Comparison of ENCODE assay signal across 16 mouse cellular contexts in genomic region chr15:77003173-77003867, GRCm38 (mm10). TPM values are rescaled to one million over a fixed set of nuclear protein-coding genes. Genes with fewer than 3 reads are reported as not detected.
DNase-seq lines count a peak whose midpoint lies in the region; ATAC-seq and TF ChIP-seq lines count a peak whose summit lies in the region.
"Had no signal": no experiment of that assay in that cellular context is flagged by ENCODE, and none has a peak within 500 bp of the region (broad histone marks: within the 10 kb centered on the region; RNA-seq: fewer than 3 reads in every experiment).

No protein-coding gene starts in this region.

- H3K4me1 ChIP-seq in heart, embryonic 10.5 days, result peaks cover 23% of the 10 kb centered on the region
- no peaks in the 10 kb centered on the region for H3K4me1 ChIP-seq in lung, postnatal 0 days (ENCODE audit: insufficient read depth, low read depth, low read length)
- peaks cover 21% of the 10 kb centered on the region for H3K4me1 ChIP-seq in forebrain, embryonic 10.5 days
- H3K4me1 ChIP-seq: liver, embryonic 12.5 days; lung, embryonic 15.5 days had no signal

- no peak overlapping the region for H3K4me2 ChIP-seq in lung, postnatal 0 days (replicated peaks; ENCODE audit: low read depth, low read length)
- H3K4me2 ChIP-seq: forebrain, embryonic 13.5 days; liver, embryonic 12.5 days; lung, embryonic 15.5 days had no signal

- H3K9ac ChIP-seq in lung, postnatal 0 days (replicated peaks; ENCODE audit: low read depth), result no peak overlapping the region
- H3K9ac ChIP-seq: forebrain, embryonic 13.5 days; liver, embryonic 12.5 days; lung, embryonic 15.5 days had no signal

- DNase-seq in heart, embryonic 10.5 days (ENCODE audit: low spot score), result no peak
- no peak for DNase-seq in heart, adult 8-10 months (ENCODE audit: low spot score)
- no peak for DNase-seq in lung, postnatal 0 days (ENCODE audit: low spot score)
- no peak for DNase-seq in lung, postnatal 25 days (ENCODE audit: low spot score)
- DNase-seq in gastrocnemius, postnatal 10 days, result peak; percentile 55
- peak; percentile 54 for DNase-seq in testis, postnatal 10 days (ENCODE audit: low spot score)
- DNase-seq in forebrain, embryonic 10.5 days (ENCODE audit: extremely low spot score, low spot score), result no peak

- no peak for TF ChIP-seq EP300 in lung, postnatal 0 days (IDR thresholded peaks at IDR 0.05)

- H3K27me3 ChIP-seq in heart, embryonic 10.5 days (ENCODE audit: insufficient read depth, poor library complexity, severe bottlenecking), result peaks cover 19% of the 10 kb centered on the region; the same call in 1 of the 2 replicates
- no peaks in the 10 kb centered on the region for H3K27me3 ChIP-seq in lung, postnatal 0 days (replicated peaks; ENCODE audit: insufficient read depth, low read length)
- peaks cover 18% of the 10 kb centered on the region for H3K27me3 ChIP-seq in forebrain, embryonic 10.5 days (ENCODE audit: poor library complexity, severe bottlenecking)

- ATAC-seq in lung, postnatal 0 days, result peak; percentile 6; the same call in 1 of the 2 replicates
- ATAC-seq: liver, embryonic 12.5 days; midbrain, embryonic 16.5 days had no signal

- no peak for TF ChIP-seq CTCF in lung, postnatal 0 days (IDR thresholded peaks at IDR 0.05)

- no peaks in the 10 kb centered on the region for H3K36me3 ChIP-seq in heart, embryonic 10.5 days
- H3K36me3 ChIP-seq in lung, postnatal 0 days (ENCODE audit: insufficient read depth, low read length), result no peaks in the 10 kb centered on the region
- H3K36me3 ChIP-seq in forebrain, embryonic 10.5 days (replicated peaks), result no peaks in the 10 kb centered on the region
- H3K36me3 ChIP-seq: limb, embryonic 10.5 days; liver, embryonic 12.5 days; lung, embryonic 15.5 days had no signal

- WGBS in heart, embryonic 10.5 days, result 86% methylated on average over 3 of the region's 3 CpGs
- 87% methylated on average over 3 of the region's 3 CpGs for WGBS in lung, postnatal 0 days
- WGBS in forebrain, embryonic 10.5 days, result 87% methylated on average over 3 of the region's 3 CpGs

- H3K4me3 ChIP-seq in heart, embryonic 10.5 days, result no peak overlapping the region
- no peak overlapping the region for H3K4me3 ChIP-seq in lung, postnatal 0 days (ENCODE audit: low read depth, low read length)
- no peak overlapping the region for H3K4me3 ChIP-seq in forebrain, embryonic 10.5 days
- H3K4me3 ChIP-seq: forebrain, embryonic 13.5 days; limb, embryonic 10.5 days; liver, embryonic 12.5 days; lung, embryonic 15.5 days had no signal

- H3K27ac ChIP-seq in heart, embryonic 10.5 days, result peak overlapping the region; percentile 31; the same call in 1 of the 2 replicates
- H3K27ac ChIP-seq in lung, postnatal 0 days (ENCODE audit: low read length), result no peak overlapping the region
- H3K27ac ChIP-seq in forebrain, embryonic 10.5 days, result no peak overlapping the region
- H3K27ac ChIP-seq: forebrain, embryonic 13.5 days; limb, embryonic 10.5 days; liver, embryonic 12.5 days; lung, embryonic 15.5 days had no signal

- no peaks in the 10 kb centered on the region for H3K9me3 ChIP-seq in heart, embryonic 10.5 days
- no peaks in the 10 kb centered on the region for H3K9me3 ChIP-seq in lung, postnatal 0 days (ENCODE audit: low read length)
- H3K9me3 ChIP-seq in forebrain, embryonic 10.5 days, result no peaks in the 10 kb centered on the region; the same call in 1 of the 2 replicates
- H3K9me3 ChIP-seq: forebrain, embryonic 13.5 days; limb, embryonic 10.5 days; liver, embryonic 12.5 days; lung, embryonic 15.5 days had no signal

RNA-seq across cellular contexts. Expression of gene Apol6, which starts 41.2 kb away (rescaled TPM):
- 0.27 and 0.77 TPM in 2 replicates for polyA plus RNA-seq in heart, embryonic 10.5 days (2016; fragmentation: Nextera tagmentation; extraction: Ambion mirVana)
- total RNA-seq in heart, adult 8-10 months (2022), result 1 to 10 TPM in 2 of 4 experiments, under 1 TPM in 2; 0.49 to 1.5 (median 1.0) TPM
- 0.10 TPM in 1 of 2 replicates, not detected in the other for polyA plus RNA-seq in lung, postnatal 0 days (2015; fragmentation: Nextera tagmentation; extraction: Ambion mirVana)
- total RNA-seq in gastrocnemius, postnatal 10 days (2021), result 10 to 100 TPM; 15.0 to 18.9 TPM
- 0.10 TPM in 1 of 2 replicates, not detected in the other for polyA plus RNA-seq in forebrain, embryonic 10.5 days (2016; fragmentation: Nextera tagmentation; extraction: Ambion mirVana)
- total RNA-seq: CH12.LX; hematopoietic stem cell, adult 5-6 weeks; megakaryocyte, adult 5-6 weeks had no signal
- polyA plus RNA-seq: forebrain, embryonic 13.5 days; limb, embryonic 10.5 days; lung, embryonic 15.5 days; midbrain, embryonic 16.5 days; neural tube, embryonic 11.5 days had no signal

RNA-seq across cellular contexts. Expression of gene Mb, which starts 47.1 kb away (rescaled TPM):
- 29.5 and 90.1 TPM in 2 replicates for polyA plus RNA-seq in heart, embryonic 10.5 days (2016; fragmentation: Nextera tagmentation; extraction: Ambion mirVana)
- total RNA-seq in heart, adult 8-10 months (2022), result over 10,000 TPM; 20,391 to 21,800 (median 21,272) TPM
- polyA plus RNA-seq in lung, postnatal 0 days (2015; fragmentation: Nextera tagmentation; extraction: Ambion mirVana), result 0.84 and 1.1 TPM in 2 replicates
- total RNA-seq in gastrocnemius, postnatal 10 days (2021), result 100 to 1,000 TPM; 415 to 512 TPM
- 0.20 and 0.27 TPM in 2 replicates for polyA plus RNA-seq in forebrain, embryonic 10.5 days (2016; fragmentation: Nextera tagmentation; extraction: Ambion mirVana)
- total RNA-seq: CH12.LX; hematopoietic stem cell, adult 5-6 weeks; megakaryocyte, adult 5-6 weeks had no signal
- polyA plus RNA-seq: forebrain, embryonic 13.5 days had no signal

RNA-seq across cellular contexts. Expression of gene 1110038F14Rik, which starts 55.0 kb away (rescaled TPM):
- polyA plus RNA-seq in heart, embryonic 10.5 days (2016; fragmentation: Nextera tagmentation; extraction: Ambion mirVana), result 50.5 and 57.3 TPM in 2 replicates
- 10 to 100 TPM; 19.1 to 21.7 (median 20.5) TPM for total RNA-seq in heart, adult 8-10 months (2022)
- polyA plus RNA-seq in lung, postnatal 0 days (2015; fragmentation: Nextera tagmentation; extraction: Ambion mirVana), result 57.8 and 60.2 TPM in 2 replicates
- 10 to 100 TPM; 30.7 to 33.0 TPM for total RNA-seq in gastrocnemius, postnatal 10 days (2021)
- 78.7 and 79.3 TPM in 2 replicates for polyA plus RNA-seq in forebrain, embryonic 10.5 days (2016; fragmentation: Nextera tagmentation; extraction: Ambion mirVana)

Comparison
In these comparisons a context has a peak if more than half of its experiments do, and no peak if none do; other contexts are left out.
1. DNase-seq: peak in gastrocnemius, postnatal 10 days (single experiment) and testis, postnatal 10 days (single experiment); none in heart, embryonic 10.5 days (single experiment), heart, adult 8-10 months (single experiment), lung, postnatal 0 days (single experiment), lung, postnatal 25 days (single experiment) and forebrain, embryonic 10.5 days (single experiment).
2. RNA of gene Mb, which starts 47.1 kb away (polyA plus RNA-seq): 29.5 to 90.1 TPM in heart, embryonic 10.5 days; 0.84 to 1.1 TPM in lung, postnatal 0 days and 0.20 to 0.27 TPM in forebrain, embryonic 10.5 days; every median in the first group is over 10 times any median in the second.